Mouse (Mus musculus) limb, embryonic 12.5 days (tissue): Measurements from ENCODE around the gene B3galt4. TPM values are rescaled to one million over a fixed set of nuclear protein-coding genes. Genes with fewer than 3 reads are reported as not detected.

ENCODE experiments used
- ATAC-seq: fragments of 200-750 bp; cut with Nextera tagmentation; 2 replicates; pipeline ENCODE4 v1.8.0; 2017; ENCODE audit warnings: low read depth, moderate TSS enrichment; ENCODE audit not compliant: insufficient number of reproducible peaks, insufficient read depth, low FRiP score, low TSS enrichment
- H3K27ac ChIP-seq: fragments of 300-500 bp; sonication (generic); 2 replicates; pipeline ENCODE4 v1.5.1; 2016; ENCODE audit warnings: mild to moderate bottlenecking, moderate library complexity
- H3K27me3 ChIP-seq: fragments of 300-500 bp; sonication (generic); 2 replicates; pipeline ENCODE4 v1.6.1; 2016; ENCODE audit warnings: mild to moderate bottlenecking, moderate library complexity
- H3K36me3 ChIP-seq: fragments of 300-500 bp; sonication (generic); 2 replicates; pipeline ENCODE4 v1.6.1; 2016; ENCODE audit warnings: mild to moderate bottlenecking, moderate library complexity
- H3K4me1 ChIP-seq: fragments of 300-500 bp; sonication (generic); replicated peaks from 2 replicates; pipeline ENCODE4 v1.6.1; 2016
- H3K4me2 ChIP-seq: fragments of 300-500 bp; sonication (generic); 2 replicates; pipeline ENCODE4 v1.6.1; 2016; ENCODE audit warnings: mild to moderate bottlenecking, moderate library complexity
- H3K4me3 ChIP-seq: fragments of 300-500 bp; sonication (generic); replicated peaks from 2 replicates; pipeline ENCODE4 v1.5.1; 2016; ENCODE audit warnings: mild to moderate bottlenecking
- H3K9ac ChIP-seq: fragments of 300-500 bp; sonication (generic); replicated peaks from 2 replicates; pipeline ENCODE4 v1.6.1; 2016; ENCODE audit warnings: mild to moderate bottlenecking, moderate library complexity
- H3K9me3 ChIP-seq: fragments of 300-500 bp; sonication (generic); 2 replicates; pipeline ENCODE4 v1.6.1; 2016; ENCODE audit warnings: mild to moderate bottlenecking, moderate library complexity
- WGBS: fragments of 180-500 bp; shearing (Covaris S2); methylation state at CpG from one replicate; pipeline ENCODE4 v1.1.7; 2016; 5-methylcytosine and 5-hydroxymethylcytosine counted together
- polyA plus RNA-seq: library from polyadenylated mRNA; unstranded; fragments of >200 nt; fragmentation: Nextera tagmentation; extraction: Ambion mirVana; gene quantifications from 2 replicates; pipeline ENCODE4 v1.2.1, GENCODE M21; 2016

Gene B3galt4
- polyA plus RNA-seq, 1 experiment from 2014 or later: 6.8 TPM

DNA sequence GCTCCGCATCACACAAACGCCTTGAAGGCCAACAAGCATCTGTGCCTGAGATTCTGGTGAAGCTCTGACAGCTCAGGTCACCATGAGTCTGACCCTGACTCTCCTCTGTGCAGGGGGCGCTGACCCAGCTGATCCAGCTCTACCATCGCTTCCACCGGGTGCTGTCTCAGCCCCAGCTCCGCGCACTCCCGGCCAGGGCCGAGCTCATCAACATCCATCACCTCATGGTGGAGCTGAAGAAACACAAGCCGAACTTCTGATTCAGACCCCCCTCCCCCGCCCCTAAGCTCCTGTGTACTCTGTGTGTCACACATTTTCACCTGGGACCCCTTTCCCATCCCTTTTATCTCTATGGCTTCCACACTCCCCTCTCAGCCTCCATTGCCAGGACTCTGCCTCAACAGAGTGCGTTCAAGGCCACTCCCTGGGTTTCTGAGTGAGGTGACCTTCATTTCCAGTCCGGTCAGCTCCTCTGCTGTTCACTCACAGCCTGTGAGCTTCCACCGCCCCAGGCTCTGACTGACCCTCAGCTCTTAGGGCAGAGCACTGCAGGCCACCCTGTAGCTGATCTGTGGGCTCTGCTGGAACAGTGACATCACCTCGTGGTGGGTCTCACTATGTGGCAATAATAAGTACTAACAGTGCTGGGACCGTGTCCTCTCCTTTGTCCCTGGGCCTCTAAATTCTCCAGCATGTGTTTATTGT, 14.7 kb upstream of the B3galt4 start:
- H3K4me1 ChIP-seq: no peaks in the 10 kb centered on the region
- WGBS: 88% methylated on average over 16 of the region's 16 CpGs
- H3K36me3 ChIP-seq: peaks cover 56% of the 10 kb centered on the region
- H3K27me3 ChIP-seq: no peaks in the 10 kb centered on the region
- H3K4me3 ChIP-seq: no peak overlapping the region
- H3K4me2 ChIP-seq: no peak overlapping the region
- no peak overlapping the region for H3K27ac ChIP-seq
- H3K9ac ChIP-seq: no peak overlapping the region
- no peak; the same call in 1 of the 2 replicates for ATAC-seq
- no peaks in the 10 kb centered on the region; the same call in 1 of the 2 replicates for H3K9me3 ChIP-seq

DNA sequence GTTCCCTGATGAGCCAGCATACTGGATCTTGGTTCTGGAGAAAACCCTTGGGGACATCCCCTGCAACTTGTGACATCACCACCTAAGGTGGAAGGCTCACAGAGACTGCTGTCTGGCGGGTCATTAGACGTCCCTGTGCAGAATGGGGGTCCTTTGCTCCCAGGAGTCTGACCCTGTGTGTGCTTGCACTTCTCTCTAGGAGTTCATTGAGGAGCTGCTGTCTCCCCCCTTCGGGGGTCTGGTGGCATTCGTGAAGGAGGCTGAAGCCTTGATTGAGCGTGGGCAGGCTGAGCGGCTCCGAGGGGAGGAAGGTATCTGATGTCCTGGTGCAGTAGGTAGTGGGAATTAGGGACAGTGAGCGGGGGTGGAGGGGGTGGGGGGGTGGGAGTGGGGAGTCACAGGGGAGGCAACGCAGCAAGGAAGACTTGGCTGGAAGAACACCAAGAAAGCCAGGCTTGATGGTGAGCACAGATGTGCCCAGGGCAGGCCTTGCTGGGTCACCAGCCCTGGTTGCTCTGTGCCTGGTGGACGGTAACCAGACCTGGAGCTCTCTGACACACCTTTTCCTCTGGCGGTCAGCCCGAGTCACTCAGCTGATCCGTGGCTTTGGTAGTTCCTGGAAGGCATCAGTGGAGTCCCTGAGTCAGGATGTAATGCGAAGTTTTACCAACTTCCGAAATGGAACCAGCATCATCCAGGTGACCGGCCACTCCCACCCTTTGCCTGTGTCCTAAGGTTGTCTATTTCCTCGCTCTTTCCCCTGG, 14.0 kb upstream of the B3galt4 start:
- ATAC-seq: no peak
- Histone ChIP-seq H3K36me3 (peaks cover 63% of the 10 kb centered on the region), H3K4me3 (no peak overlapping the region), H3K27me3 (no peaks in the 10 kb centered on the region), H3K4me2 (no peak overlapping the region), H3K27ac (no peak overlapping the region), H3K9ac (no peak overlapping the region), H3K9me3 (no peaks in the 10 kb centered on the region; the same call in 1 of the 2 replicates), H3K4me1 (no peaks in the 10 kb centered on the region)
- WGBS: 89% methylated on average over 17 of the region's 17 CpGs

DNA sequence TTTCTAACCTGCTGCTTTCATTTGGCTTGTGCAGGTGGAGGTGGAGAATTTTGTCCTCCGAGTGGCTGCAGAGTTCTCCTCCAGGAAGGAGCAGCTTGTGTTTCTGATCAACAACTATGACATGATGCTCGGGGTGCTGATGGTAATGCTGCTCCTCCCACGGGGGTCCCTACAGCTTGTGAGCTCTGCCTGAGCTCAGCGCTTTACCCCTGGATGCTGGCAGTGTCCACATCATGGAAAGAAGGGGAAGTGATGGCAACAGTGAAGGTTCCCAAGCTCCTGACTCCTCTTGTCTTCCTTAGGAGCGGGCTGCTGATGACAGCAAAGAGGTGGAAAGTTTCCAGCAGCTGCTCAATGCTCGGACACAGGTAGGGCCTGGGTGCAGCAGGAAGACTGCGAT, 11.6 kb upstream of the B3galt4 start:
- 90% methylated on average over 7 of the region's 7 CpGs for whole genome bisulfite sequencing
- Histone ChIP-seq H3K27me3 (no peaks in the 10 kb centered on the region), H3K4me1 (peaks cover 2% of the 10 kb centered on the region; the same call in 1 of the 2 replicates), H3K9ac (no peak overlapping the region), H3K4me3 (no peak overlapping the region), H3K9me3 (no peaks in the 10 kb centered on the region), H3K4me2 (no peak overlapping the region), H3K27ac (no peak overlapping the region), H3K36me3 (peaks cover 83% of the 10 kb centered on the region)
- no peak for ATAC-seq

DNA sequence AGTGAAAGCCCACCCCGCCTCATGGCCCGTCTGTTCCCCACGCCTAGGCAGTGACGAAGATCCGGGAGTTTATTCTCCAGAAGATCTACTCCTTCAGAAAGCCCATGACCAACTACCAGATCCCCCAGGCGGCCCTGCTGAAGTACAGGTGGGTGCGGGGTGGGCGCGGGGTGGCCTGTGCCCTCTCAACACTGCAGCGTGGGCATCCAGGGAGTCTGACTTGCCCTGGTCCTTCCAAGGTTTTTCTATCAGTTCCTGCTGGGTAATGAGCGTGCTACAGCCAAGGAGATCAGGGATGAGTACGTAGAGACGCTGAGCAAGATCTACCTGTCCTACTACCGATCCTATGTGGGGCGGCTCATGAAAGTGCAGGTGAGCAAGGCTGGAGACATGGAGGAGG, 8.7 kb upstream of the B3galt4 start:
- Histone ChIP-seq H3K27ac (no peak overlapping the region), H3K9me3 (no peaks in the 10 kb centered on the region), H3K4me3 (no peak overlapping the region), H3K4me2 (no peak overlapping the region), H3K27me3 (no peaks in the 10 kb centered on the region), H3K36me3 (peaks cover 62% of the 10 kb centered on the region), H3K9ac (no peak overlapping the region), H3K4me1 (peaks cover 15% of the 10 kb centered on the region)
- WGBS: 92% methylated on average over 15 of the region's 15 CpGs
- ATAC-seq: no peak

DNA sequence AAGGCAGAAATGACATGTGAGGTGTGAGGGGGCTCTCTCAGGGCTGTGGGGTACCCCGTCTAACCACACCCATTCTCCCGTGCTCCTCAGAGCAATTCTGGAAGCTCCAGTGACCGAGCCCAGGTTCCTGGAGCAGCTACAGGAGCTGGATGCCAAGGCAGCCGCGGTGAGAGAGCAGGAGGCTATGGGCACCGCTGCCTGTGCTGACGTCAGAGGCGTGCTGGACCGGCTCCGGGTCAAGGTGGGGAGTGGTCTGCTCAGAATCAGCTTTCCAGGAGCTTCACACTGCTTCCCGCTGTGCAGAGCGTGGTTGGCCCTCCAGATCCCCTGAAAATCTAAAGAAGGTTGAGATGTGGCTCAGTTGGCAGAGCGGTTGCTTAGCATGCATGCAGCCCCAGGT, 7.8 kb upstream of the B3galt4 start:
- 95% methylated on average over 13 of the region's 13 CpGs for WGBS
- H3K36me3 ChIP-seq: peaks cover 63% of the 10 kb centered on the region
- no peak overlapping the region for H3K4me2 ChIP-seq
- H3K27ac ChIP-seq: no peak overlapping the region
- no peaks in the 10 kb centered on the region for H3K27me3 ChIP-seq
- no peak for ATAC-seq
- no peak overlapping the region for H3K9ac ChIP-seq
- peaks cover 22% of the 10 kb centered on the region for H3K4me1 ChIP-seq
- no peak overlapping the region for H3K4me3 ChIP-seq
- no peaks in the 10 kb centered on the region for H3K9me3 ChIP-seq

DNA sequence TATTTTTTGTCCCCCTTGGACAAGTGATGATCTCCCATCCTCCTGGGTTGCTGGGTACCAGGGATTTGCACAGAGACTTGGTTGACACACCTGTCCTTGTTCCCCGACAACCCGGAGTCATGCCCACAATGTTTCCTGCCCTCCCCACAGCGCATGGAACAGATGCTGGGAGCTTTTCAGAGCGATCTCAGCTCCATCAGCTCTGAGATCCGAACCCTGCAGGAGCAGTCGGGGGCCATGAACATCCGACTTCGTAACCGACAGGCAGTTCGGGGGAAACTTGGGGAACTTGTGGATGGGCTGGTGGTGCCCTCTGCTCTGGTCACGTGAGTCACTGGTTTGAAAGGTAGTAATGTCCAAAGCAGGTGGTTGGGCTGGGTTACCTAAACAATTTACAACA, 7.2 kb upstream of the B3galt4 start:
- H3K27me3 ChIP-seq: no peaks in the 10 kb centered on the region
- peaks cover 63% of the 10 kb centered on the region for H3K36me3 ChIP-seq
- H3K9ac ChIP-seq: no peak overlapping the region
- no peak for ATAC-seq
- H3K4me1 ChIP-seq: peaks cover 29% of the 10 kb centered on the region
- H3K27ac ChIP-seq: no peak overlapping the region
- no peak overlapping the region for H3K4me2 ChIP-seq
- 91% methylated on average over 11 of the region's 11 CpGs for WGBS
- H3K4me3 ChIP-seq: no peak overlapping the region
- H3K9me3 ChIP-seq: no peaks in the 10 kb centered on the region

DNA sequence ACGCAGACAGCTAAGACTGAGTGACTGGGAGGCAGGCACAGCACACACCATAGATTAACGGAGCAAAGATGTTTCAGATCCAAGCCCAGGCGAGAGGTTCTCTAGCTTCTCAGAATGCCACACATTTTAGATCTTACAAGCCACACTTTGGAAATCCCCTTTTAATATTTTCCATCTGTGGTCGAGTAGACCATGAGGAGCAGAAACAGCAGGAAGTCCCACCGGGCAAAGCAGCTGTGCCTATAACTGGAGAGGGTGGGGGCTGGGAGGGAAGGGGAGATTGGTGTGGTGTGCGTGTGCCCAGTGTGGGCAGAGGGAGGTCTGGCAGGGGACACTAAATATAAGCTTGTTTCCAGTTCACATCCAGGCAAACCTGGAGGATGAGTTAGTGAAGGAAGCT, 6.2 kb upstream of the B3galt4 start:
- H3K4me3 ChIP-seq: no peak overlapping the region
- H3K4me2 ChIP-seq: no peak overlapping the region
- ATAC-seq: no peak
- peaks cover 39% of the 10 kb centered on the region for H3K4me1 ChIP-seq
- no peak overlapping the region for H3K27ac ChIP-seq
- WGBS: 52% methylated on average over 6 of the region's 6 CpGs
- no peaks in the 10 kb centered on the region for H3K9me3 ChIP-seq
- peaks cover 63% of the 10 kb centered on the region for H3K36me3 ChIP-seq
- no peak overlapping the region for H3K9ac ChIP-seq
- no peaks in the 10 kb centered on the region for H3K27me3 ChIP-seq

DNA sequence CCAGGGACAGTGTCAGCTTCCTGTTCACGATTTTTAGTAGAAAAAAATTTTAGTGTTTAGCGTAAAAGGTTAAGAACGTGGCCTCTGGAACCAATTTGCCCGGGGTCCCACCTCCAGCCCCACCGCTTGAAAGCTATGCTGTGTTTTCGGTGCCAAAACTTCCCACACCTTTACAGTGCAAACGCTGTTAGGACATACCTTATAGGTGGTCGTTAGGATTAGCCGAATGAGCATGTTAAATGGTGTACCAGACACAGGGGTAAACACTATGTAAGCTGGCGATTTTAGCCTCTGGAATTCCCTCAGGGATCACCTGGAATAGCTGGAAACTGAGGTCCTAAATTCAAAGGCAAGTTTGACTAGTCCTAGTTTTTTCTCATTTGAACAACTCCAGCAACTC, 5.0 kb upstream of the B3galt4 start:
- H3K4me1 ChIP-seq: peaks cover 50% of the 10 kb centered on the region

DNA sequence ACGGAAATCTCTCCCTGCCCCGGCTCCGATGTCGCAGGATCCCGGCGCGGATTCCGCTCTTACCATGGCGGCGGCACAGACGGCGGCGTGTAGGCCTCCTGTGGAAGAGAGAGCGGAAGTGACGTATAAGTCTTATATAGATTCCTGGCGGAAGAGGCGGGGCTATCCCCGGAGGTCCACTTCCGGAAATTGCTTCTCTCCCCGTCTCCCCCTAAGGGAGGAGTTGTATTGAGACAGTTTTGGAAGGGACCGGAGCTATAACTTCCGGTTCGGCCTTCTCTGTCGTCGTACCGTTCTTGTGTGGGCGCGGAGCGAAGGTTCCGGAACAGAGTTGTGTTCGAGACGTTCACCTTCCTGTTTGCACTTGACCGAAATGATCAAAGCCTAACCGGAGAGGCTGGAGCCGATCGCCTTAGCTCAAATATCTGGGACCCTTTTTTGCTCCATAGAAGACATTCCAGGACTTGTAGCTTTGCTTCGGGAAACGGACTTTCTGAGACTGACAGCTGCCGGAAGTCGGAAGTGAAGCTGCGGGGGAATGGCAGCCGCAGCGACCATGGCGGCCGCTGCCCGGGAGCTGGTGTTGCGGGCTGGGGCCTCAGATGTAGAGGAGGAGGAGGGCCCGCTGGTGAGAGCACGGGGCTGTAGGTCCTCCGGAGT, 4.4 kb upstream of the B3galt4 start, which contains the start of the genes Vps52 and Rps18:
Gene Vps52, plus strand, starts transcription at position 258 of the 660 bp plus-strand sequence.
Gene Rps18, minus strand, starts transcription at position 447 of the 660 bp plus-strand sequence.
- Histone ChIP-seq H3K4me3 (peak within 1 kb of the TSS; percentile 95), H3K4me2 (peak within 1 kb of the TSS; percentile 99), H3K27ac (peak within 1 kb of the TSS; percentile 95), H3K36me3 (peaks cover 56% of the 10 kb centered on the region), H3K4me1 (peaks cover 57% of the 10 kb centered on the region), H3K27me3 (no peaks in the 10 kb centered on the region), H3K9me3 (no peaks in the 10 kb centered on the region), H3K9ac (peak within 1 kb of the TSS; percentile 98)
- peak; percentile 73 for ATAC-seq
- WGBS: under 1% methylated on average over 50 of the region's 50 CpGs

More for the DNA sequence above, 5.0 kb upstream of the B3galt4 start:
- 8% methylated on average over 10 of the region's 10 CpGs for WGBS
- no peak for ATAC-seq
- peak overlapping the region; percentile 99 for H3K4me2 ChIP-seq
- peak overlapping the region; percentile 95 for H3K4me3 ChIP-seq
- peak overlapping the region; percentile 54 for H3K9ac ChIP-seq
- H3K27ac ChIP-seq: peak overlapping the region; percentile 89; the same call in 1 of the 2 replicates
- H3K9me3 ChIP-seq: no peaks in the 10 kb centered on the region
- peaks cover 63% of the 10 kb centered on the region for H3K36me3 ChIP-seq
- no peaks in the 10 kb centered on the region for H3K27me3 ChIP-seq

DNA sequence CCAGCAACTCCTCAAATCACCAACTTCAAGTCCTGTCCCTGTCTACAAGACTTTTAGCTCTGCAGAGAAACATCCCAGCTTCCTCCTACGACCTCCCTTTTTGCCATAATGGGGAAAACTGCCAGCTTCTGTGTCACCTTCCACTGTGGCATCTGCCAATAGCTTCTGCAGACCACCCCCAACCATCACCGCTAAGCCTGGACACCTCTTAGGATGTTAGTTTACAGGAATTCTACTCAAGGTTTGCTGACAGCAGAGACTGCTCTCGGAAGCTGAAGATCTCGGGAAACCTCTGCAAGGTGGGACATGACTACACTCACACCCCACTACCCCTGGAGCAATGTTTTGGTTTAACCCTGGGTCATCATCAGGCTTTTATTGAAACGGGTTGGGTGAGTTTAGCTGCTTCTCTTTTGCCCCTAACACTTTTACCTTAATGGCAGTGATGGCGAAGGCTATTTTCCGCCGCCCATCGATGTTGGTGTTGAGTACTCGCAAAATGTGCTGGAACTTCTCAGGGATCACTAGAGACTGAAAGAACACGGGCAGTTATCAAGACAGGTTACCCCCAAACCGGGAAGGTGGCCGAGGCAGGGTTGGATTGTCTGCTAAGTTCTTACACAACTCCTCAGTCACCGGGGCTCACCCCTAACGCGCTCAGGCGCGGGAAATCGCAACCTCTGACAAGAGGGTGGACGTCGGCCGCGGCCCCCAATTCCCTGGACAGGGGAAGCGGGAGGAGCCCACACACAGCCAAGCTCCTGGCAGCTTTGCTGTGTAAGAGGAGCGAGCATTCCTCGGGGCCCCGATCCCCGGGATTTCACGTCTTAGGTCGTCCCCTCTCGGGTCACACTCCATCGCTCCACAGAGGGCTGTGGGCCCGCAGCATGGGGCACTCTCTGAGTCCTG, 3.6 kb upstream of the B3galt4 start:
- H3K9ac ChIP-seq: peak overlapping the region; percentile 98
- 2% methylated on average over 33 of the region's 33 CpGs for WGBS
- no peaks in the 10 kb centered on the region for H3K9me3 ChIP-seq
- peaks cover 65% of the 10 kb centered on the region for H3K4me1 ChIP-seq
- peak overlapping the region; percentile 95 for H3K4me3 ChIP-seq
- ATAC-seq: 0 out of 2 replicates have a peak, but pooled peaks have one; percentile 2
- H3K27ac ChIP-seq: peak overlapping the region; percentile 95
- H3K36me3 ChIP-seq: peaks cover 55% of the 10 kb centered on the region
- H3K4me2 ChIP-seq: peak overlapping the region; percentile 99
- H3K27me3 ChIP-seq: no peaks in the 10 kb centered on the region
